Mouse (Mus musculus): ENCODE results near the gene Tbc1d22a.

The Tbc1d22a gene

GRCm38 (mm10) chr15:86277428-86277827, 63.2 kb downstream of the Tbc1d22a start:
- no peak for DNase-seq (ENCODE audit: low read depth, low spot score)

DNA sequence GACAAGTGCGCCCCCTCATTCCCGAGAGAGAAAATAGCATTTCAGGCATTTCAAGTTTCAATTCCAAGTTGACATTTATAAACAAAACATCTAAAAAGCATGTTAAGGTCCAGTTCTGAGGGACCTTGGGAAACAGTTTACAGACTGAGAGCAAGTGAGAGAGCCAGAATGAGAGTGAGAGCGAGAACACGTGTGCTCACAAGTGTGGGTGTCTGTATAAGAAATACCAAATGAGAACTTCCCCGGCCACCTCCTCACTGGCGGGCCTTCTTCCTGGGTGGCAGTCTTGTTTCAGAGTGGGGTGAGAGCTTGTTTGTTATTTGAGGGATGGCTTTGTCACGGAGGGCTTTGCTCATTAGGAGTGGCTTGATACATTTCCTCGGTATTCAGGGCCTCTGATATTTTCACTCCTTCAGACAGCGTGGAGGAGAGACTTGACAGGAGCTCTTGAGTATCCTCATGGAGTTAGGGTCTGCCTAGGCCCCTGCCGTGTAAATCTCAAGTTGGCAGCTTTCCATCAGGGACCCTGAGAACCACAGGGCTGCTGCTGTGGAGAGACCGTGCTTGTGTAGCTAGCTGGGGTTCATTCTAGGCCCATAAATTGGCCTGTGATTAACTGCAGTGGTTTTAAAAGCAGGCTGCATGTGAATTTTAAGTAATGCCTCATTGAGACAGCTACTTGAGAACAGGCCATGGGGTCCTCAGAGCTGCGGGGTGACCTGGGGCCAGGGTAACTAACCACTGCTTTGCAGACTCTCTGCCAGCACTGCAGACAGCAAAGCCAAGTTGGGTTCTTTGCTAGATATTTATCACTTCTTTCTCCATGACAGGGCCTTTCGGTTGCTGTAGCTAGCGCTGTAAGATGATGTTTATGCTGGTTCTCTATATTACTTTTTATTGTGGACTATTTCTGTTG, 65.1 kb downstream of the Tbc1d22a start:
- no peak for DNase-seq (ENCODE audit: low read depth, low spot score)

GRCm38 (mm10) chr15:86280137-86280536, 65.9 kb downstream of the Tbc1d22a start:
- DNase-seq (ENCODE audit: low read depth, low spot score): no peak

DNA sequence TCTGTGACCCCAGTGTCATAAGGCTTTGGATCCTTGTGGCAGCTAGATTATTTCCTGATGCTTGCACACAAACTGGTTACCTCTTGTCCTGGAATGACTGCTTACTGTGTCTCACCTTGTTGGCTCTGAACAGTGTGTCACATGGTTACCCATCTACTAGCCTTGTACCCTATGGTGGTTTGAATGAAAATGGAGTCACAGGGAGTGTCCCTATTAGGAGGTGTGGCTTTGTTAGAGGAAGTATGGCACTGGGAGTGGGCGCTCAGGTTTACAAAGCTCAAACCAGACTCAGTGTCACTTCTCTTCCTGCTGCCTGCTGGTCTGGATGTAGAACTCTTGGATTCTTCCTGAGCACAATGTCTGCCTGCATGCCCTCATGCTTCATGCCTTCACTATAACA, 69.0 kb downstream of the Tbc1d22a start:
- DNase-seq (ENCODE audit: low read depth, low spot score): no peak

- DNase-seq (ENCODE audit: low read depth, low spot score): no peak
These were observed 71.0 kb downstream of the Tbc1d22a start for GRCm38 (mm10) chr15:86285296-86285695.

DNA sequence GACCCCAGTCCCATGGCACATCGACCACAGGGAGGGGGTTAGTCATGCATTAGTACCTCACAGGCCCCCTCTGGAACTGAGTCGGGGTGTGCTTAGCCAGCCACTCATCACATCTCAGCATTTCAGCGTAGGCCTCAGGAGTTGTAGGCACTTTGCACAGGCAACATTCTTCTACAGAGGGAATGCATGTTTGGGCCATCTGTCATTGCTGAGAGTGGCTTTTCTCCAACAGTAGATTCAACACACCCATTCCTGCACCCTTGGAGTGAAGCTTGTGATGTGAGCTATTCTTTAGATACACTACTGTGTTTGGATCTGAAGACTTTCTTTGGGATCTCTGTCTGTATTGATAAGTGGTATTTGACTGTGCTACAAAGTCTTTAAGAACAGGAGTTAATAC, 75.8 kb downstream of the Tbc1d22a start:
- no peak for DNase-seq (ENCODE audit: low read depth, low spot score)

- no peak for DNase-seq (ENCODE audit: low read depth, low spot score)
These were observed 78.0 kb downstream of the Tbc1d22a start for GRCm38 (mm10) chr15:86292288-86292687.

DNA sequence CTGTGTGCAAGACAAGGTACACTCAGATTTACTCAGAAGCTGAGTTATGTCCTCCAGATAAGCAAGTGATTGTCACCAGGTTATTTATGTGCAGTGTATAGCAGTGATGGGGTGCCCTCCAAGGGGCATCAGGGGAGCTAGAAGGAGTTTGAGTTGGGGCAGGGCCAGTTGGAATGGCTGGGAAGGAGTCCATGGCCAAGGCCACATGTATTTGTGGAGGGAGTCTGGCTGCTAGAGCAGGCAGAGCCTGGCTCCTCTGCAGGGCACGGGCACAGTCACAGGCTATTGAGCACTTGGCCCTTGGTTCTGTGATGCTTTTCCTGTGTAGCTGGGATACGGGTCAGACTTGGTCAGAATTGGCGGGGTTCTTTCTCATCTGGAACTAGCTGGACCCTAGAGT, 80.2 kb downstream of the Tbc1d22a start:
- DNase-seq (ENCODE audit: low read depth, low spot score): no peak

GRCm38 (mm10) chr15:86295722-86296288, 81.5 kb downstream of the Tbc1d22a start:
- no peak for DNase-seq (ENCODE audit: low read depth, low spot score)

GRCm38 (mm10) chr15:86297281-86297680, 83.0 kb downstream of the Tbc1d22a start:
- DNase-seq (ENCODE audit: low read depth, low spot score): no peak

GRCm38 (mm10) chr15:86303876-86304275, 89.6 kb downstream of the Tbc1d22a start:
- DNase-seq (ENCODE audit: low read depth, low spot score): no peak

DNA sequence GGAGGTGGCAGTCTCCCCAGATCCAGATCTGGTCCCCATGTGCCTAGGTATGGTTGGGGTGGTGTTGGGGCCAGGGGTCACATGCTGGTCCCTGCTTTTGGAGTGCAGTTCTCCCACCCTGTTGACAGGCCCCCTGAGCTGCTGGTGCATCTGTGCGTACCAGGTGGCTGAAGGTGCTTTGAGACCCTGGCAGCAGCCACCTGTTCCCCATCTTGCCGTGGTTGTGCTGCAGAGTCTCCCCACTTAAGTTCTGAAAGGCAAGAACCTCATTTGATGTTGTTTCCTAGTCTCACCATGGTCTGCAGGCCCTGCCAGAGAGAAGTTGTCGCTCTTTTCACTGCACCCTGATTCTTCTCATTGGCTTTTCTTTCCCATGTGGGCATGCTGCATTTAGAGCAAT, 90.6 kb downstream of the Tbc1d22a start:
- no peak for DNase-seq (ENCODE audit: low read depth, low spot score)

DNA sequence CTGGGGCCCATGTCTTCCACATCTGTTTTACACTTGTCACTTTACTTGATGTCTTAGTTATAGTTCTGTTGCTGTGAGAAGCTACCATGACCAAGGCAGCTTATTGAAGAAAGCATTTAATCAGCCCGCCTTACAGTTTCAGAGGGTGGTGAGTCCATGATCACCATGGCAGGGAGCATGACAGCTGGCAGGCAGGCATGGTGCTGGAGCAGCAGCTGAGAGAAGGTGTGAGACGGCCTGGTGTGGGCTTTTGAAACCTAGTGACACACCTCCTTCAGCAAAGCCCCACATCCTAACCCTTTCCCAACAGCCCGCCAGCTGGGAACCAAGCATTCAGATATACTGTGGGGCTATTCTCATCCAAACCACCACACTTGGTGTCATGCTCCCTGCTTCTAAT, 91.0 kb downstream of the Tbc1d22a start:
- DNase-seq (ENCODE audit: low read depth, low spot score): no peak

DNA sequence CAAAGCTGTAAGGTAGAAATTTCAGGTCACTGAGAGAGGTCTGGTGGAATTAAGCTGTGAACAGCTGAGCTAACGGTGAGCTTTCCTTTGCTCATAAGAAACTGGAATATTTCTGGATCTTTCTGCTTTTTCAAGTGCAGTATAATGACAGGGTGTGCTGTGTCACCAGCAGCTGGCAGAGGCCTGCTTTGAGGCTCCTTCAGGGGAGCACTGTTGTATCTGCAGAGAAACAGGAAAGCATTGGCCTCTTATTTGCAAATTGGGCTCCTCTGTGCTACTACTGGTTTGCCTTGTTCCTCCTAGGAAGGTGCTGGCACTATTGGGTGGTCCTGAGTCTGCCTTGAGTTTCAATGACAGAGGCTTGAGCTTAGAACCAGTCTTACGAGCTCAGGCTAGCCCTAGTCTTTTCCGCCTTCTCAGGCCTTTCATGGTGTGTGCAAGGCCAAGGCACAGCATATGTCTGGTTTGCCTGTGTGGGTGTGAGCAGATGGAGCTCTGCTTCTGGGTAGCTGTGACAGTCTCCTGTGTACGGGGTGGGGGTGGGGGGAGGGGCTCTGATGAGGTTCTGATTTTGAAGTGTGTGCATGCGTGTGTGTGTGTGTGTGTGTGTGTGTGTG, 95.1 kb downstream of the Tbc1d22a start:
- peak; percentile 7 for DNase-seq (ENCODE audit: low read depth, low spot score)

GRCm38 (mm10) chr15:86320803-86321510, 106.7 kb downstream of the Tbc1d22a start:
- no peak for DNase-seq (ENCODE audit: low read depth, low spot score)

DNA sequence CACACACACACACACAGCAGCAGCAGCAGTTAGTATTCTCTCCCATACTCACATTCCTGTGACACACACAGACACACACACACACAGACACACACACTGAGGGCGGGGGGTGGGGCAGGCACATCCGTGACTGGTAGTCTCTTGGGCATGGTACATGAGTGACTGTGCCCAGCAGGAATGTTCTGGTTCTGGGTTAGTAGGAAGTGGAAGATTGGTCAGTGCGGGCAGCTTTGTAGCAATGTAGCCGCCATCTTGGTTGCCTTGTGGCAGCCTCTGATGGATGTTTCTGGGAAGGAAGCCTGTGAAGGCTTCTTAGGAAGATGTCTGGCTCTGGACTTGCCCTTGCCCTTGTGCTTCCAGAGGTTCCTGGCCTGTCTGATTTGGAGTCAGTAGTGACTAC, 112.1 kb downstream of the Tbc1d22a start:
- DNase-seq (ENCODE audit: low read depth, low spot score): no peak

- DNase-seq (ENCODE audit: low read depth, low spot score): no peak
These were observed 115.7 kb downstream of the Tbc1d22a start for GRCm38 (mm10) chr15:86329911-86330310.

DNA sequence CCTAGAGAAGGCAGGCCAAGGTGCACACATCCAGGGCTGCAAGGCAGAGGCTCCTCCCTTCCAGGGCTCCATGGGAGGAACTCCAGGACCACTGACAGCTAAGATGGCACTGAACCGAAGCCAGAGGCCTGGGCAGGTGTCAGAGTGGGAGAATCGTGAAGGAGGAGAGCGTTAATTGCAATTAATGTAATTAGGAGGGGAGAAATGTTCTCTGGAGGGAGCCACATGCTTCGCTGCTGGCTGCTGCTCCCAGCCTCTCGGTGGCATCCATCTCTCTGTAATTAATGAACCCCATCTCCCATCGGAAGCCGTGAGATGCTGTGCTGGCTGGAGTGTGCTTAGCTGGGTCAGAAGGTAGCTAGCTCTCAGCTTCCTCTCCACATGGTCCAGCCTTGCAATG, 116.2 kb downstream of the Tbc1d22a start:
- DNase-seq (ENCODE audit: low read depth, low spot score): no peak

GRCm38 (mm10) chr15:86331501-86332245, 117.4 kb downstream of the Tbc1d22a start:
- no peak for DNase-seq (ENCODE audit: low read depth, low spot score)

DNA sequence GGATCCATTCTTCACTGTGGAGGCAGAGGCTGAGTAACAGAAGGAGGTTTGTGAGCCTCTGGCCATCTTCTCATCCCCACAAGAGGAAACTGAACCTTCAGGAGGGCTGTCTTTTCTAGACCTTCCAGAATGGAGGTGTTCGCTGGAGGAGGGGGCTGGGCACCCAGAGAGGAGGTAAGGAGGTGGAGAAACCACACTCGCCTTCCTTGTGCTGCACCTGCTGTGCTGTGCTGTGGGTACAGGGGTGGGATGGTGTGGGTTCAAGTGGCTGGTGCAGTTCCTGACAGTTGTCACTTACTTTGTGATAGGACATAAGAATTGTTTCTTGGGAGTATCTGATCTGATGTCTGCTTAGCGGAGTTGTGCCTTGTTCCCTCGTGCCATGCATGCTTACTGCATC, 118.9 kb downstream of the Tbc1d22a start:
- no peak for DNase-seq (ENCODE audit: low read depth, low spot score)

- DNase-seq (ENCODE audit: low read depth, low spot score): no peak
These were observed 119.3 kb downstream of the Tbc1d22a start for GRCm38 (mm10) chr15:86333606-86334005.
